Mouse (Mus musculus): ENCODE data around the gene Kif19a.

DNA sequence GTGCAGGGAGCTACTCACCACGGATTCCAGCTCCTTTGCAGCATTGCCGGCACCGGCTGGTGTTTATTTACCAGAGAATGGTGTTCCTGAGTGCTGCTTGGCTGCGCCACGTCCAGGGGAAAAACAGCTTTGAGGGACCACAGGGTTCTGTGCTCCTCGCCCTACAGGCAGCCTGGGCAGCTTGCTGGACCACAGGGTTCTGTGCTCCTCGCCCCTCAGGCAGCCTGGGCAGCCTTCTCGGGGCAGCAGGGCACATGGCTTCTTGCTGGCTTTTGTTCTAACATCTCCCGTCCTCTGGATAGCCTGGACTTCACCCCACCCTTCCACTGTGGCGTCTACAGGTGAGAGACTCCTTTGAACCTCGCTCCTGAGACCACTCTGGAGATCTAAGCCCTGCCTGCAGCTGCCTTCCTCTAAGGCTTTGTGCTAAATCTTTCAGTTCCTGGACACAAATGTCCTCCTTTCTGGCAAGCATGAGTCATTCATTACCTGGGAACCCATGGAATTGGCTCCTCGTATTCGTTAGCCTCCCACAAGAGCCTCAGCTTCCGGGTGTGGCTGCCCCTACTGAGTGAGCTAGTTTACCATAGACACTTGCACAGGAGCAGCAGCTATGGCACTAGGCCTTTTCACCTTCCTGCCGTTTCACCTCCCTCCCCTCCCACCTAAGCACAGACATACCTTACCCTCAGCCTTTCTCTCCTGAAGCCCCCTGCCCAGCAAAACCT lies 37.5 kb downstream of the Kif19a start:
- no peak for TF ChIP-seq CTCF (conservative IDR thresholded peaks at IDR 0.05; ENCODE audit: low read length)
- TF ChIP-seq POU5F1 (IDR thresholded peaks at IDR 0.05; ENCODE audit: borderline replicate concordance, low read length): no peak
